Mouse (Mus musculus) sigmoid colon, adult 10 weeks (tissue): ENCODE measurements around the gene Olfr204. TPM values are rescaled to one million over a fixed set of nuclear protein-coding genes. Genes with fewer than 3 reads are reported as not detected.

Source experiments
- polyA plus RNA-seq: library from polyadenylated mRNA; stranded (reverse); fragments of 350-450 nt; fragmentation: Illumina TruSeq; extraction: RNeasy Lipid Tissue Mini Kit (QIAGEN cat#74804); gene quantifications from one replicate; pipeline ENCODE4 v1.2.3, GENCODE M21; 2014; ENCODE audit warnings: low read depth, low replicate concordance

The Olfr204 gene
- not detected for polyA plus RNA-seq

GRCm38 (mm10) chr16:59318148-59318547 is at the start of gene Olfr204:
Gene Olfr204, minus strand, starts transcription at chr16:59318248.

DNA sequence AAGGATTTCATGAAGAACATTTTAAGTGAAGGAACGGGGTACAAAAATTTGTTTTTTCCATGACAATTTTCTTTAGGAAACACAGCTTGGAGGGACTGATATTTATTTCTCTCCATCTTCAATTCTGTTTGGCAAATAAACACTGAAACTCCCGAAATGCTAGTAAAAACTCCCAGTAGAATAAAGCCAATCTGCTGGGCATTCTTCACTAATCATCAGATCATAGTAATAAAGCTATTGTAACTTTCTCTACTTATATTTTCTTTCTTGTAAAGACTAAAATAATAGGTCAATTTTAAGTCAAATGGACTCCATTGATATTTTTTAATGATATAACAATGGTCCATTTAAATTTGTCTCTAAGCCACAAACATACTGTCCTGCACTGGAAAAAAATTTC is 45.8 kb upstream of the Olfr204 start, which contains the start of gene Olfr209:
TSS of gene Olfr209 (minus strand) at position 101 of the 400 bp plus-strand sequence.

GRCm38 (mm10) chr16:59349146-59349545 is 31.1 kb upstream of the Olfr204 start, which contains the start of gene Olfr206:
Gene Olfr206, minus strand, starts transcription at chr16:59349246.

DNA sequence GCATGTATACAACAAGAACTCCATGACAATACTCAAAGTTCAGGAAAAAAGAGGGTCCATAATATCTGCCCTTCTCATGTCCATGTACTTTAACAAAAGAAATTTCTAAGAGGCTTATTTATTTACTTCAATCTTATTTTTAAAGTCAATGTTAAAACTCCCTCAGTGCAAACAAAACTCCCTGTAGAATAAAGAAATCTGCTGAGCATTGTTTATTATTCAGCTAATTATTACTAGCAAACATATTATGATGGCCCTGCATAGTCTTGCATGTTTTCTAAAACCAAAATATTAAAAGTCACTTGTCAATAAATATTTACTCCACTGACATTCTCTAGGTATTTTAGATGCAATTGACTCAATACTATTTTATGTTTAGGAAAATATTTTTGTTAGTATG is 13.0 kb upstream of the Olfr204 start, which contains the start of gene Olfr205:
TSS of gene Olfr205 (minus strand) at position 101 of the 400 bp plus-strand sequence.

DNA sequence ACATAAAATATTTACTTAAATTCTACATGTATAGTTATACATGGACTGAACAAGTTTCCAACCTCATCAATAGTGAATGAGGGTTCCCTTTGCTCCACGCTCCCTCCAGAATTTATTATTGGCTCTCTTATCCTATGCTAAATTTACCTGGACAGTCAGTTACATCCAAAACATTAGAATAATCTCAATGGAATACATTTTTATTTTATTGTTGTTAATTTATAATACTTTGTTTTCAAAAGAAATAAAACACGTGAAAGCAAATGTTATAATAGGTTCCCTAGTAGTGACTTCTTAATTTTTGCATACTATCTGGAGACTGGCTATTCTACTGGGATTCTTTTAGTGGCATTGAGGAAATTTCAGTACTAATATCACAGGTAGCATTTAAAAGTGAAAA is 19.5 kb downstream of the Olfr204 start, which contains the start of gene Olfr203:
TSS of gene Olfr203 (plus strand) at position 301 of the 400 bp plus-strand sequence.

GRCm38 (mm10) chr16:59286693-59287092 is 31.4 kb downstream of the Olfr204 start, which contains the start of gene Olfr202:
Gene Olfr202, minus strand, starts transcription at chr16:59286793.

DNA sequence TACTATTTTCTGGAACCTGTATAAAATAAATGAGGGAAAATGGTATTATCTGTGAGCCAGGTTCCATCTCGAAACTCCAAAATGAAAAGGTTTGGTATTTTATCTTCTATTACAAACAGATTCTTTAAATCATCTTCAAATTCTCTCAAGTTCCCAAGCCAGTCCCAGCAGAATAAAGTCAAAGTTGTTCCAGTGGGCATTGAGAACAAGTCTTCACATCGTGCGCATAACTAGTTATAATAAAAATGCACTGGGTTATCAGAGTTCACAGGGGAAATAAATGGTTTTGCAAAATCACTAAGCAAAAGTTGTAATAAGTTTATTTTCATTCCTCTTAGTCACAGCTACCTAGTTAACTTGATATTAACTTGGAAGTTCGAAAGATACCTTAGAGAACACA is 45.5 kb downstream of the Olfr204 start, which contains the start of gene Olfr201:
TSS of gene Olfr201 (minus strand) at position 101 of the 400 bp plus-strand sequence.

Other genes starting within 250 kb of the Olfr204 start
- gene Olfr190, start 240.2 kb downstream of the Olfr204 start, polyA plus RNA-seq, result not detected
- not detected for gene Olfr191, start 228.4 kb downstream of the Olfr204 start, polyA plus RNA-seq
- gene Olfr193, start 206.4 kb downstream of the Olfr204 start, polyA plus RNA-seq, result not detected
- gene Olfr194, start 197.2 kb downstream of the Olfr204 start, polyA plus RNA-seq, result not detected
- gene Olfr195, start 171.2 kb downstream of the Olfr204 start, polyA plus RNA-seq, result not detected
- not detected for gene Olfr196, start 147.8 kb downstream of the Olfr204 start, polyA plus RNA-seq
- gene Olfr198, start 114.7 kb downstream of the Olfr204 start, polyA plus RNA-seq, result not detected
- gene Olfr199, start 98.5 kb downstream of the Olfr204 start, polyA plus RNA-seq, result not detected
- gene Olfr201, start 45.6 kb downstream of the Olfr204 start, polyA plus RNA-seq, result not detected
- not detected for gene Olfr202, start 31.5 kb downstream of the Olfr204 start, polyA plus RNA-seq
- not detected for gene Olfr203, start 19.4 kb downstream of the Olfr204 start, polyA plus RNA-seq
- not detected for gene Olfr205, start 12.9 kb upstream of the Olfr204 start, polyA plus RNA-seq
- gene Olfr206, start 31.0 kb upstream of the Olfr204 start, polyA plus RNA-seq, result not detected
- not detected for gene Olfr209, start 45.7 kb upstream of the Olfr204 start, polyA plus RNA-seq
- not detected for gene Gabrr3, start 89.1 kb upstream of the Olfr204 start, polyA plus RNA-seq
- 51.4 TPM for gene Riox2, start 153.5 kb upstream of the Olfr204 start, polyA plus RNA-seq